Mouse (Mus musculus): ENCODE measurements around the gene Stk38l. TPM values are rescaled to one million over a fixed set of nuclear protein-coding genes. Genes with fewer than 3 reads are reported as not detected.
"Not testable (repeated sequence)": the region's sequence is repeated elsewhere in the genome, so short reads cannot be mapped to it uniquely, and the experiment has no call there.

Stk38l gene
- polyA plus RNA-seq, 1 experiment = 17.8 TPM

- no peak for DNase-seq (ENCODE audit: extremely low spot score in 1 of 2, low spot score in 1 of 2)
Measured at GRCm38 (mm10) chr6:146768813-146769404, 44.1 kb downstream of the Stk38l start.

GRCm38 (mm10) chr6:146770005-146770745, 45.4 kb downstream of the Stk38l start:
- DNase-seq (ENCODE audit: extremely low spot score in 1 of 2, low spot score in 1 of 2) = no peak

GRCm38 (mm10) chr6:146770808-146771207, 46.0 kb downstream of the Stk38l start:
- no peak for DNase-seq (ENCODE audit: extremely low spot score in 1 of 2, low spot score in 1 of 2)

GRCm38 (mm10) chr6:146775864-146776263, 51.1 kb downstream of the Stk38l start:
- DNase-seq (ENCODE audit: extremely low spot score in 1 of 2, low spot score in 1 of 2) = not testable (repeated sequence)

GRCm38 (mm10) chr6:146776610-146777389, 52.0 kb downstream of the Stk38l start:
- DNase-seq (ENCODE audit: extremely low spot score in 1 of 2, low spot score in 1 of 2) = no peak

- no peak for DNase-seq (ENCODE audit: extremely low spot score in 1 of 2, low spot score in 1 of 2)
Measured at GRCm38 (mm10) chr6:146778055-146778454, 53.3 kb downstream of the Stk38l start.

- no peak for DNase-seq (ENCODE audit: extremely low spot score in 1 of 2, low spot score in 1 of 2)
Measured at GRCm38 (mm10) chr6:146781566-146781965, 56.8 kb downstream of the Stk38l start.

GRCm38 (mm10) chr6:146793527-146793926, 68.7 kb downstream of the Stk38l start:
- DNase-seq (ENCODE audit: extremely low spot score in 1 of 2, low spot score in 1 of 2) = no peak

GRCm38 (mm10) chr6:146795166-146795923, 70.5 kb downstream of the Stk38l start:
- peak in 1 of 2 experiments; percentile 9 for DNase-seq (ENCODE audit: extremely low spot score in 1 of 2, low spot score in 1 of 2)

- peak; percentile 25 to 72 for DNase-seq (ENCODE audit: extremely low spot score in 1 of 2, low spot score in 1 of 2)
Measured at GRCm38 (mm10) chr6:146795924-146796545, 71.2 kb downstream of the Stk38l start, which contains the start of gene Arntl2. Gene Arntl2 (plus strand): TSS chr6:146796055.

- DNase-seq (ENCODE audit: extremely low spot score in 1 of 2, low spot score in 1 of 2) = no peak
Measured at GRCm38 (mm10) chr6:146797446-146797845, 72.7 kb downstream of the Stk38l start.

GRCm38 (mm10) chr6:146809991-146810390, 85.2 kb downstream of the Stk38l start:
- no peak for DNase-seq (ENCODE audit: extremely low spot score in 1 of 2, low spot score in 1 of 2)

GRCm38 (mm10) chr6:146813007-146813406, 88.2 kb downstream of the Stk38l start:
- no peak for DNase-seq (ENCODE audit: extremely low spot score in 1 of 2, low spot score in 1 of 2)

GRCm38 (mm10) chr6:146820177-146820965, 95.6 kb downstream of the Stk38l start:
- no peak for DNase-seq (ENCODE audit: extremely low spot score in 1 of 2, low spot score in 1 of 2)

- no peak for DNase-seq (ENCODE audit: extremely low spot score in 1 of 2, low spot score in 1 of 2)
Measured at GRCm38 (mm10) chr6:146821958-146822357, 97.2 kb downstream of the Stk38l start.

- DNase-seq (ENCODE audit: extremely low spot score in 1 of 2, low spot score in 1 of 2) = peak; percentile 14 to 77
Measured at GRCm38 (mm10) chr6:146824727-146825486, 100.1 kb downstream of the Stk38l start.

GRCm38 (mm10) chr6:146825487-146825773, 100.6 kb downstream of the Stk38l start:
- no peak for DNase-seq (ENCODE audit: extremely low spot score in 1 of 2, low spot score in 1 of 2)
